Mouse (Mus musculus) fibroblast of lung, adult 2 months (primary cell): ENCODE measurements around the gene Slit3.
A peak's percentile ranks its signal among the peaks of the same experiment; 100 is the strongest.

ENCODE experiments used
- DNase-seq: peaks from one replicate; pipeline ENCODE4 v3.0.0-alpha.2; 2011; ENCODE audit warnings: low read depth

Slit3 gene

GRCm38 (mm10) chr11:35406045-35406444 is 285.0 kb downstream of the Slit3 start:
- DNase-seq, result no peak

DNA sequence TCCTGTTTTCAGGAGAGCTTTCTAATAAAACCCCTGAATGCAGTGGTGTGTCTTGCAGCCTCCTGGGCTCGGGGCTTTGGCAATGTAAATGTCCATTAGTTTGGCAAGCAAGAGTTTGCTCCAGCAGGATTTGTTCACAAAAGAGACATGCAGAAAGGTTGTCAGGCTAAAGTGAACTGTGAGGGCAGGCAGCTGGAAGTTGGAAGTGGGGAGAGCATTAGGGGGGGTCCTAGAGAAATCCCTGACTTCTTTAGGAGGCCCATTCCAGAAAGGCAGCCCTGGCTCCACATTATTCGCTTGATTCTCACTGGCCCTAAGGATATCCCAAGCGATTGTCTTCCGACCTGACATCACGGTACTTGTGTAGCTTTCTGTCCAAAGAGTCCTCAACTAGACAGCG is 285.5 kb downstream of the Slit3 start:
- DNase-seq, result no peak

DNA sequence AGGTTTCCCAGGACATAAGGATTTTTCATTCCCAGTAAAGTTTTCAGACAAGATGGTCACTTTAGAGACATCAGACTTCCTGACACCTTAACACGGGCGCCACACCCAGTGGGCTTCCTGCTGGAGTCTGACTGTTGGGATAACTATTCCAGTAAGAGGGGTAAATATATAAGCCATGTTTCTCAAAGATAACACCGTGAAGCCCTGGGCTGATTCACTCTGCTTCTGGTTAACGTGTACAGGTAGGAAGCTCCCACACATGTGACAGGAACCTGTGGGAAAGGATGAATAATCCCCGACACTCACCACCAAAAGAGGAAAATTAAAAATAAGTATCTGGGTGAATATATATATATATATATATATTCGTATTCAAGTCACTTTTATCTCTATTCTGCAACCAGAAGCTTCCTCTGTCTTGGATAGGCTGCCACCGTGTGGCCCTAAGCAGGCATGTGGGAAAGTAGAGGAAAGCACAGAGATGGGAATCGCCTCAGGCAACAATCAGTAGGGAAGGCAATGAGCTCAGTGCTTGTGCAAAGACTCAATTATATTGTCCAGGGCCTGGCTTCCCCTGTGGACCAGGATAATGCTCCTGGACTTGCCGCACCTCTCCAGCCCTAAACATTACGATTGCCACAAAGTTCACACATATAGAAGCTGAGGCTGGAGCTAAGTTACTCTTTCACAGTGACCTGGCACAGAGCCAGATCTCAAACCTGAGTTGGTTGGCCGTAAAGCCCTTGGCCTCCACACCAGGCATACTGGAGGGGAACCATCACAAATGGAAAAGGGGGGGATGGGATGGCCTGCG is 286.5 kb downstream of the Slit3 start:
- peak; percentile 71 for DNase-seq

DNA sequence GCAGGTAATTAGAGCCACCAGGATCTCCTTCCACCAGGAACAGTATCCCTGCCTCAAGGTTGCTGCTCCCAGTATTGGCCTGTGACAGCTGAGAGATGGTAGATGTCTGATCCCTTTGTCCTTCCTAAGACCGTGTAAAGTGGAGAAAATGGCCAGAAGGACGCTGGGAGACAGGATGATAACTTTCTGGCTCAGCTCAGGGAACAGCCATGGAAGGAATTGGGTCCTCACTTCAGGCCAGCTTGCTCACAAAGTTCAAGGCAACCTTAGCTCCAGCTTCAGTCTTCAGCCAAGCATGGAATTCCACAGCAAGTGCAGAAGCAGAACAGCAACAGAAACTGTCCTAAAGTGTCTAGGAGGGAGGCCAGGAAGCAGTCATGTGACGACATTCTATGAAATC is 289.4 kb downstream of the Slit3 start:
- DNase-seq, result no peak

GRCm38 (mm10) chr11:35415768-35416401 is 294.9 kb downstream of the Slit3 start:
- no peak for DNase-seq

GRCm38 (mm10) chr11:35416402-35417093 is 295.5 kb downstream of the Slit3 start:
- DNase-seq, result no peak

- DNase-seq, result no peak
Observed at GRCm38 (mm10) chr11:35417911-35418552, 297.0 kb downstream of the Slit3 start.

DNA sequence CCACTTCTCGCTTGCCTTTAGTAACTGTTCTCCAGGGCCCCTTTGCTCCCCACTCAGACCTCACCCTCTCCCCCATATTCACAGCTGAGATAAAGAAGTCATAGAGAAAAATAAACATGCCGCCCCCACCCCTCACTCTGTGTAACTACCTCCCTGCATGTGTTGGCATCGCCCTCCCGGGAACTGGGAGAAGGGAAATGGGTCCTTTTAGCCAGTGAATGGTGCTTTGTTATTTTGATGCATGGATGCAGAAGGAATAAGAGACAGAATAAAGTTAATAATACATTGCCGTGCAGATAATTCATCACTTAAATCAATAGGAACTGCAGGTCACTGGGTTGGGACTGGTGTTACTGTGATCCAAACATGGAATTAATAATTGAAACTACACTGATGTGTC is 298.0 kb downstream of the Slit3 start:
- no peak for DNase-seq

- DNase-seq, result no peak
Observed at GRCm38 (mm10) chr11:35421728-35422127, 300.7 kb downstream of the Slit3 start.

- no peak for DNase-seq
Observed at GRCm38 (mm10) chr11:35428036-35428435, 307.0 kb downstream of the Slit3 start.

- DNase-seq, result no peak
Observed at GRCm38 (mm10) chr11:35431130-35431529, 310.1 kb downstream of the Slit3 start.

GRCm38 (mm10) chr11:35437510-35437909 is 316.5 kb downstream of the Slit3 start:
- DNase-seq, result no peak

DNA sequence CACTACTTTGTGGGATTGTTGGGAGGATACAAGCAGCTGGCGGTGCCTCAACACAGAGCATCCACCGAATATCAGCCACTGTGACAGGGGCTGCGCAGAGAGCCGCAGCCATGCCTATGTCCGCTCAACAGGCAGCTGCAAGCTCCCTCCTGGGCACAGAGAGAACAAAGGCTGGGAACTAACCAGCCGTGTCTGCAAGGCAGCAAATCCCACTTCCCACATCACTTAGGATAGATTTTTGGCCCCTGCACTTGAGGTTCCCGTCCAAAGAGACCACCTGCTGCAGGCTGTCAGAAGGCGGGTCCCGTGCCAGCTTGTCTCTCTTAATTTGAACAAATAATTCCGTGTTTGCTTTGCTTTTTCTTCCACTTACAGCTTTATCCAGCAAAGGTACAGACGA is 319.2 kb downstream of the Slit3 start:
- DNase-seq, result no peak

DNA sequence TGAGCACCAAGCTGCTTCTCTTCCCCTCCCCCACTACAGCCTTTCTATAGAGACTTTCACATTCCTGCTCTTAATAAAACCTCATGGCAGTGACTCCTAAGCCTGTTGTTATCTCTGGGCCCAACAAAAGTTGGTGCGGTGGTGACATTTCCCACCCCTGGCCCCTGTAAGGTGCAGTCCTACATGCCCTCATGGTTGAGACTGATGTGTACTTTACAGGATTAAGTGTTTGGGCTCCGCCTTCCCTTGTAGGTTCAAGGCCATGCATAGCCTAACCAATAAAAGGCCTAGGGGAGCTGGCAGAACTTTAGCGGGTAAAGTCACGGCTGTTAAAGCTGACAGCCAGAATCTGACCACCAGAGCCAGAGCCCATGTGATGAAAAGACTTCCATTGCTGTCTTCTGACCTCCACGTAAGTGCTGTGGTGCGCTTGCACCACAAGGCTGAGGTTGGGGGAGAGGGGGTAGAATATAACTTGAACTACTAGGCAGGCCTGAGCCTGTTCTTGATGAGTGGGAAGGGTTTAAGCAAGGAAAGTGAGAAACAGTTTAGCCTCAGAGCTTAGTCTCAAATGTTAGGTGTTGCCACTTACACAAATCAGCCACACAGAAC is 323.6 kb downstream of the Slit3 start:
- DNase-seq, result no peak

GRCm38 (mm10) chr11:35447951-35448350 is 326.9 kb downstream of the Slit3 start:
- no peak for DNase-seq

DNA sequence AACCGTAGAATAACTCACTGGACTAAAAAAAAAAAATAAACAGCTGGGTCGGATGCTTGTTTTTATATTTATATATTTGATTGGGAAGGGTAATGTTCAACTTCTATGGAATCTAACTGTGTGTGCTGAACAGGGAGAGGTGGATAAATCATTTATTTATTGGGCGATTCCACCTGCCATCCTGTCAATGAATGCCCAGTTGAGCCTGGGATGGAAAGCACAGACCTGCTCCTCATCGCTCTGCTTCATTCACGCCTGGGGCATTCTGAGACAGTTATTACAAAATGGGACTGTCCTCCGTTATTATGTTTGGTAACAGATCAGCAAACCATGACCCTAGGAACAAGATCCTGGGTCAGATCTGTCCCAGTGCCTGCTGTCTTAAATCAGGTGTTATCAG is 328.2 kb downstream of the Slit3 start:
- no peak for DNase-seq

DNA sequence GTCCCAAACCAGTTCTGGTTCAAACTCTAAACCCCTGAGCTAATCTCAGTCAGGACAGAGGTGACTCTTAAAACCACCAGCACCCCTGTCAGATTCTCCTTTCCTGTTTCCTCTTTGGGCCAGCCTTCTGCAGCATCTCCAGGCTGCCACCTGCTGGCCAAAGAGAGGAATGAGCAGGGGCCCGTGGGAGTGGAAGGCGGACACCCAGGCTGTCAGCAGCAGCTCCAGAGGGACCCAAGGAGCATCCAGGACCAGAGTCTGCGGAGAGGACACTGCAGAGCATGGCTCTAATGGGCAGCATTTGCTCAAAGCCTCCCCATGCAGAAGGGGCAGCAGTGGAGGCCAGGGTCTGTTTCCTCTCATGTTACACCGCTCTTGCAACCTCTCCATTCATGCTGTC is 330.6 kb downstream of the Slit3 start:
- DNase-seq, result peak; percentile 15

DNA sequence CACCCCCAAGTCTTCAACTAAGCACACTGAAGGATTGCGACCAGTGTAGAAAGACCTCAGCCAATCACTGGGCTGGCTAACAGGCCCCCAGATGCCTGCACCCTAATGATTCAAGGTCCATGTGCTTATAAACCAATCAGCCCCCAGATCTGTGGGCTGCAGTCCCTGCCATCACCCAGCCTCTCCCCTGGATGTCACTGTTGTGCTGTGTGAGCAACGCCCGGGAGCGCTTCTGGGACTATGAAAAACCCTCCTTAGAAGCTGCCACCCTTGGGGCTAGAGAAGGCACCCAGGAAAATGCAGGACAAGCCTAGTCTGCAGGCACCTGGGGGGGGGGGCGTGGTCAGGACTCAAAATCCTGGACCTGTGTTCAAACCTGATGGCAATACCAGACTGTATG is 331.4 kb downstream of the Slit3 start:
- no peak for DNase-seq

- DNase-seq, result no peak
Observed at GRCm38 (mm10) chr11:35454191-35454725, 333.2 kb downstream of the Slit3 start.

DNA sequence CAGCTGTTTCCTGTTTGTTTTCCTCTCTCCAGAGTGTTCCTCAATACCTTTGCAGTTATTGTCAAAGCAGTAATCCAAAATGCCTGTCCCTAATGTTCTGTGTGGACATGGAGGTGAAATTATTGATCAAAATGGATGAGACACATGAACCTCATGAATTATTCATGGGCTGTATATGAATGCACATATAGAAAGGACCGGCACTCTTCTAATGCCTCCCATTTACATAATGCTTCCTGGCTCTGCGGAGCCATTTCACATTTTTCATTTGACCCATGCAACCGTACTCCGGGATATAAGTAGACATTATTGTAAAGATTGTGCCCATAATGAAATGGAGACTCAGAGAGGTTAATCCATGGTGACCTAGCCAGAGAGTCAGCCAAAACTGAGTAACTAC is 333.8 kb downstream of the Slit3 start:
- no peak for DNase-seq

DNA sequence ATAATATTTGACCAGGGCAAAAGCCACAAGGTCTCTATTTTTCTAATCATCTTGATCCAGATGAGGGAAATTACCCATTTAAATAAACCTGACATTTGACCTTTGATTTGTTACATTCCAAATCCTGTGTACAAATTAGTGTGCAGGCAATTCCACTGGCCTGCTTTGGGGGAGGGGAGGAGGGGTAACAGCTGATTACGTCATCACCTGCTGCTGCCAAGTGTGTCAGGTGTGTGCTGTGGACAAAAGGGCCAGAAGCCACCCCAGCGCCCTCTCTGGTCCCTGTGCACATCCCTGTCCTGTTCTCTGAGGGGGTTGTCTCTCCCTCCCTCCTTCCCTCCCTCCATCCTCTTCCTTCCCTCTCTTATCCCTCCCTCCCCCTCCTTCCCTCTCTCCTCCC is 337.0 kb downstream of the Slit3 start:
- no peak for DNase-seq

- DNase-seq, result peak; percentile 21
Observed at GRCm38 (mm10) chr11:35466701-35467100, 345.7 kb downstream of the Slit3 start.
